Mouse (Mus musculus) cerebral cortex, adult 2 months (tissue): ENCODE measurements around the gene Triobp.

Experiments
- WGBS: fragments of 180-500 bp; shearing (Covaris S2); methylation state at CpG from one replicate; pipeline ENCODE4 v1.1.7; 2018; 5-methylcytosine and 5-hydroxymethylcytosine counted together

Triobp gene

GRCm38 (mm10) chr15:78926021-78926919 is 21.3 kb upstream of the Triobp start, which contains the start of gene Lgals1:
Gene Lgals1 (plus strand): TSS chr15:78926725.
- 24% methylated on average over 20 of the region's 20 CpGs for WGBS

GRCm38 (mm10) chr15:78927021-78927787 is 20.3 kb upstream of the Triobp start:
- WGBS = 49% methylated on average over 15 of the region's 15 CpGs

GRCm38 (mm10) chr15:78927788-78928457 is 19.6 kb upstream of the Triobp start:
- 1% methylated on average over 33 of the region's 35 CpGs for WGBS

- whole genome bisulfite sequencing = 60% methylated on average over 8 of the region's 8 CpGs
Measured at GRCm38 (mm10) chr15:78928539-78928938, 19.0 kb upstream of the Triobp start.

DNA sequence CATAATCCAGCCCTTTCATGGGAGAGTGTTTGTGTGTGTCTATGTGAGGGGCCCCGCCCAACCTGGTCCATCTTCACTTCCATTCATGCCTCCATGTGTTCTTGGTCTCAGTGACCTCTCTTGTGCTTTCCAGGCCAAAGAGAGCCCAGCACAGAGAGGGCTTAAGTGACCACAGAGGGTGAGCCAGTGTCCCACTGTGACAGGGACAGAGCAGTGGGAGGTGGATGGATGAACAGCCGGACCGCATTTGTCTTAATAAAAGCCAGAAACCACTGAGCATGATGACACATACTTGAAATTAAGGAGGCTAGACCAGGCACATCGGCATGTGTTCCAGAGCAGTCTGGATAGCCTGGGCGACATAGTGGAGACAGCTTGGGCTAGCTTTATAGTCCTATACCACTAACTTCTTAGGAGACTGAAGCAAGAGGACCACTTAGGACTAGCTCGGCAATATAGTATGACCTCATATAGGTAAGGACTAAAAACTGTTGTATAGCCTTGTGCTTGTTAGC is 17.3 kb upstream of the Triobp start:
- WGBS = 95% methylated on average over 6 of the region's 6 CpGs

GRCm38 (mm10) chr15:78930801-78931426 is 16.6 kb upstream of the Triobp start:
- WGBS = 84% methylated on average over 7 of the region's 7 CpGs

- 10% methylated on average over 3 of the region's 3 CpGs for WGBS
Measured at GRCm38 (mm10) chr15:78931577-78931976, 15.9 kb upstream of the Triobp start.

DNA sequence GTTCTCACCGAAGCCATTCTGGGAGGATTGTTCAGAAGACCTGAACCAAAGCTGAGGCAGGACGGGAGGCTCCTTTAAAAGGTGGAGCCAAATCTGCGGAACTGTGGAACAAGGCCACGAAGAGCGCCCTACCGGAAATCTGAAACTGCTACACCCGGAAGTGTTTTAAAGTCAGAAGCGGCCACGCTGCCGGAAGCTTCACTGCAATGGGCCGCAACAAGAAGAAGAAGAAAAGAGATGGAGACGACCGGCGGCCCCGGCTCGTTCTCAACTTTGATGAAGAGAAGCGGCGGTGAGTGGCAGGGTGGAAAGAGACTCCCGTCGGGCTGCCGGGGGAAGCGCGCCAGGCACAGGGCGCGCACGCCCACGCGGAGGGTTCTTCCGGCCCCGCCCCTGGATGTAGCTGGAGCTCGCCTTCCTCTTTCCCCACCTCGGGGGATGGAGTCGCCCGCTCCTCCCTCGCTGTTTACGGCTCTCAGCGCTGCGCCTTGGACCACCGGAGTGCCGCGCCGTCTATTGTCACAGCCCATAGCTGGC is 12.7 kb upstream of the Triobp start, which contains the start of gene Nol12:
Gene Nol12, plus strand, starts transcription at position 150 of the 537 bp plus-strand sequence.
- under 1% methylated on average over 41 of the region's 42 CpGs for WGBS

GRCm38 (mm10) chr15:78936403-78936802 is 11.1 kb upstream of the Triobp start:
- WGBS = 94% methylated on average over 12 of the region's 12 CpGs

- WGBS = 82% methylated on average over 10 of the region's 10 CpGs
Measured at GRCm38 (mm10) chr15:78937311-78937710, 10.2 kb upstream of the Triobp start.

DNA sequence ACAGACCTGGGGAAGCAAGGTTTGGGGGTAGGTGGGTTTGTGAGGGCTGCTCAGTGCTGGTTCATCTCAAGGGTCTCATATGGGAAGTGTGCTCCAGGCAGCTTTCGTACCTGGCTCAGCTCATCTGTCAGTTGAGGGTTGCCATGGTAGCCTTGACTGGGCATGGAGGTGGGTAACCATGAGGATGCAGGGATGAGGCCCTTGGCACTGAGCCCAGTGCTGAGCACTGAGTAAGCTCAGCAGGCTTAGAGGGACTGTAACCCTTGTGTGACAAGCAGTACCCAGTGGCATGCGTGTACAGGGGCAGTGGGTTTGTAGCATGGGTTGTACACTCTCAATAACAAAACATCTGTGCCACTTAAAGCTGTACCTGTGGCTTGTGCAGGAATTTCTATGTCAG is 9.6 kb upstream of the Triobp start:
- WGBS = 47% methylated on average over 2 of the region's 2 CpGs

DNA sequence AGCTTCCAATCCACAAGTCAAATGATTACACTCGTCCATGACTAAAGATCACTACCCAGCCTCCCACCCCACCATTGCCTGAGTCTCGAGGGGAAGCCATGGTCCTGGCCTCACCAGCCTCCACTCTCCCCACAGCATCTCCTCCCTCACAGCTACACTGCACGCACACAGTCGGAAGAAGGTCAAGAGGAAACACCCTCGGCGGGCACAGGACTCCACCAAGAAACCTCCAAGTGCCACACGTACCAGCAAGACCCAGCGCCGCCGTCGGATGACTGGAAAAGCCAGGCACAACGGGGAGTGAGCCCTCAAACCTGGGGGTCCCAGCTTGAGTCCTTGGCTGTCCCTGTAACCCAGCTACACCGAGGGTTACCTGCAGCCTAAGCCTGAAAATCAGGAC is 7.2 kb upstream of the Triobp start:
- 92% methylated on average over 13 of the region's 13 CpGs for WGBS

GRCm38 (mm10) chr15:78942663-78943062 is 4.9 kb upstream of the Triobp start:
- 2% methylated on average over 9 of the region's 9 CpGs for WGBS

DNA sequence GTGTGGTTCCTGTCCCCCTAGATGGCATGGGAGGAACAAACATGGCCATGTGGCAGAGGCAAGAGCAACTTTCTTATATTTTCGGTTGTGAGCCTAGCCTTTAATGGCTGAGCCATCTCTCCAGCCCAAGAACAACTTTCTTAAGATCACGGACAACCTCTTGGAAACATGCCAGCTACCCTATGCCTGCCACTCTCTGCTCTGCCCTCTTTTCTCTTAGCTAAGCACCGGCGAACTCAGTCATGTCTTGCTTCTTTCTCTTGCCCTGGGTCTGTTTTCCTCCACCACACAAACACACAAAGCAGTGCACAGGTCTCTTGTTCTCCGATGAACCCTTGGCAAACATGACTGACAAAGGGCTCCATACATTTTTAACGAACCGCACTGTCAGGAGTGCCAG is 1.3 kb upstream of the Triobp start:
- 34% methylated on average over 7 of the region's 7 CpGs for WGBS

DNA sequence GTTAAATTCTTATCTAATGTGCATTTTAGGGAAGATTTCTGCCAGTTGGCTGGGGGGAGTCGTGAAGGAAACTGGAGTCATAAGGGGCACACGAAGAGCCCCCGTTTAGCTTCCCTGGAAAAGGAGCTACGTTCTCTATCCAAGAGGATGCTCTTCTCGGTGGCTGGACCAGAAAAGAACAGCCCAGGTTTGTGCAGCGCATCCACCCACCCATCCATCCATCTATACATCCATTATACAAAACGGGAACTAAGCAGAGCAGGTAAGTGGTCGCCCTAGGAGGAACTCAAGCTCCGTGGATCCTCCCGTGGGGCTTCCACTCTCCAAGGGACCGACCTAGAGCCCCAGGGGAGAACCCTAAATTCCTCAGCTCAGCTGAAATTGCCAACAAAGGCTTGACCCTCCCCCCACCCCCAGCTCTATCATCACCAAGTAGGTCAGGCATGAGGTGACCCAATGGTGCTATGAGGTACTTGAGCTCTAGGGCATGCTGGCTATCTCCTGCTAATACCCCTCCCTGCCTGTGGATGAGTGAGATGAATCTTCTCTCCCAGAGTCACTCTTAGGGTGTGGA is 715 bp downstream of the Triobp start:
- 4% methylated on average over 11 of the region's 11 CpGs for WGBS

- WGBS = 95% methylated on average over 3 of the region's 3 CpGs
Measured at GRCm38 (mm10) chr15:78948883-78949282, 1.4 kb downstream of the Triobp start.

DNA sequence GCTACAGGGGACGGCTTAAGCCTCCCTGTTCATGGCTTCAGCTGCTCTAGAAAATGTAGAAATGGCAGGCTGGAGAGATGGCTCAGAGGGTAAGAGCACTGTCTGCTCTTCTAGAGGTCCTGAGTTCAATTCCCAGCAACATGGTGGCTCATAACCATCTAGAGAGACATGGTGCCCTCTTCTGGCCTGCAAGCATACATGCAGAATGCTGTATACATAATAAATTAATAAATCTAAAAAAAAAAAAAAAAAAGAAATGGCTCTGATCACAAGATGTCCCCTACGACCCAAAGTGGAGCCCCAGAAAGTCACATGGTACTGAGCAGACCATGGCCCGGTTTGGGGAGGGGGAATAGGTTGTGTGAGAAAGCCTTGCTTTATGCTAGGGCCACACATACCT is 8.1 kb downstream of the Triobp start:
- 82% methylated on average over 3 of the region's 3 CpGs for WGBS

GRCm38 (mm10) chr15:78956351-78956750 is 8.8 kb downstream of the Triobp start:
- 87% methylated on average over 4 of the region's 4 CpGs for WGBS

DNA sequence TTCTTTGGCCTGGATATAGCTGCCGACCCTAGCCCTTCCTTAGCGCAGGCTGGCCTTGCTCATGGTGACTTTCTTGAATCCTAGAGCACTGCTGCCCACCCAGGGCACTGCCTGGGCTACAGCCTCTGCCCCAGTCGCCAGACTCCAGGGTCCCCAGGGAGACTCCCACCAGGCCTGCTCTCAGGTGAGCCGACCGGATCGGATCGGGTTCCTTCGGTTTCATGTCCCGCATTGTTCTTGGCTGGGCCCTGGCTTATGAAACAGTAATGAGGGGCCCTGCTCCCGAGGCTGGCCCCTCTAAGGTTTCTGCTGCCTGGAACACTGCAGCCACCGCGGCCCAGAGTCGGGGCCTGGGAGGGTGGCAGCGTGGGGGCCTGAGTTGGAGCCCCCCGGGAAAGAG is 9.5 kb downstream of the Triobp start:
- 84% methylated on average over 15 of the region's 15 CpGs for WGBS

- 93% methylated on average over 11 of the region's 11 CpGs for WGBS
Measured at GRCm38 (mm10) chr15:78959537-78959936, 12.0 kb downstream of the Triobp start.

GRCm38 (mm10) chr15:78960088-78960487 is 12.6 kb downstream of the Triobp start:
- WGBS = 71% methylated on average over 4 of the region's 4 CpGs
